Mouse (Mus musculus): Measurements from ENCODE around the gene Hs6st2. TPM values are rescaled to one million over a fixed set of nuclear protein-coding genes. Genes with fewer than 3 reads are reported as not detected.

The Hs6st2 gene
- total RNA-seq, 1 experiment: 18.5 TPM

DNA sequence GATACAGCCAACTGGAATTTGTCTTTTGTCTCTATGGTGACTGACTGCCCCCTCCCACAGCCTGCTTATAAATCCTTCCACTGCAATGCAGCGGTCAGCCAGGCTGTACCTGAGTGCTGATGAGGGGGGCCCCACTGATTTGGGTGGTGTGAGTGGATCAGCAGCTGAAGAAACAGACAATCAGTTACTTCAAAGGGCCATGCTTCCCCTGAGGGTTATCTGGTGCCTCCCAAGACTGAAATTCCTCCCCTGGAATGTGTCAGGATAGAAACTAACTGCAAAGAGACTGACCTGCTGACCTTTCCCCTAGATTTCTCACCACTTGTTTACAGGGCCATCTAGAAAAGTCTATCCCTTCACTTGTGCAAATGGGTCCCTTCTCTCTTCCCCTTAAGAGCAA, 166.8 kb downstream of the Hs6st2 start:
- H3K9me3 ChIP-seq (ENCODE audit: control insufficient read depth, insufficient read depth, low read depth, low read length): no peaks in the 10 kb centered on the region
- in situ Hi-C loops (cut with MboI; ENCODE audit: low sequenced_read_pairs in 2 of 2, unreplicated experiment in 2 of 2): no loop called here
- no peak overlapping the region for H3K27ac ChIP-seq (ENCODE audit: insufficient read depth, low read depth, low read length, poor library complexity, severe bottlenecking)
- H3K4me3 ChIP-seq (ENCODE audit: insufficient read depth in 1 of 2, low read depth in 1 of 2, low read length in 2 of 2, poor library complexity in 1 of 2, severe bottlenecking in 1 of 2): no peak overlapping the region
- no peaks in the 10 kb centered on the region for H3K4me1 ChIP-seq (ENCODE audit: control insufficient read depth in 2 of 2, insufficient read depth in 2 of 2, low read length in 2 of 2, poor library complexity in 1 of 2)
- H3K9ac ChIP-seq (ENCODE audit: insufficient read depth, low read depth, low read length, poor library complexity, severe bottlenecking): no peak overlapping the region
- TF ChIP-seq MAFK (IDR thresholded peaks at IDR 0.05; ENCODE audit: insufficient read depth, low read depth, low read length) (no peak), HCFC1 (IDR thresholded peaks at IDR 0.05; ENCODE audit: borderline replicate concordance, insufficient read depth, low read length) (no peak), CHD2 (IDR thresholded peaks at IDR 0.05; ENCODE audit: low read depth, low read length) (no peak), ZC3H11A (IDR thresholded peaks at IDR 0.05; ENCODE audit: borderline replicate concordance, low read depth, low read length) (no peak), ZNF384 (IDR thresholded peaks at IDR 0.05; ENCODE audit: low read depth, low read length) (no peak)
- no peaks in the 10 kb centered on the region for H3K36me3 ChIP-seq (ENCODE audit: control insufficient read depth, insufficient read depth, low read length, poor library complexity, severe bottlenecking)
- DNase-seq (ENCODE audit: low read depth, low spot score): no peak

DNA sequence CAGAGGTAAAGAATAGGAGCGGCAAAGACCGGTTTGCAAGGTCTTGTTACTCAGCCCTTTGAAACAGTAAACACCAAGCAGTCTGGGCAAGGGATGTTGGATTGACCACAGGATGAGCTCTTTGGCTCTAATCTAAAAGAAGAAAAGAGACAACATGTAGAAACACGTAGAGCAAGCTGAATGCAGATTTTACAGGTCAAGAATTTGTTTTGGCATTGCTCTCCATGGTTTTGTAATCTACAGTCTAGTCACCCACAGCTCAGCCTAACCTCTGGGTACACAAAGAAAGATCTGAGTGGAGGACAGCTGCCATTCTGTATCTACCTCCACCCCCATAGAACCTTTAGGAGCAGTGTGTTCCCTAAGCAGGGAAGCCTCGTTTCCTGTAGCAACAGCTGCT, 175.1 kb downstream of the Hs6st2 start:
- TF ChIP-seq ZC3H11A (IDR thresholded peaks at IDR 0.05; ENCODE audit: borderline replicate concordance, low read depth, low read length) (no peak), CHD2 (IDR thresholded peaks at IDR 0.05; ENCODE audit: low read depth, low read length) (no peak), HCFC1 (IDR thresholded peaks at IDR 0.05; ENCODE audit: borderline replicate concordance, insufficient read depth, low read length) (no peak), ZNF384 (IDR thresholded peaks at IDR 0.05; ENCODE audit: low read depth, low read length) (no peak), MAFK (IDR thresholded peaks at IDR 0.05; ENCODE audit: insufficient read depth, low read depth, low read length) (no peak)
- Histone ChIP-seq H3K36me3 (ENCODE audit: control insufficient read depth, insufficient read depth, low read length, poor library complexity, severe bottlenecking) (no peaks in the 10 kb centered on the region), H3K4me1 (ENCODE audit: control insufficient read depth in 2 of 2, insufficient read depth in 2 of 2, low read length in 2 of 2, poor library complexity in 1 of 2) (no peaks in the 10 kb centered on the region), H3K27ac (ENCODE audit: insufficient read depth, low read depth, low read length, poor library complexity, severe bottlenecking) (no peak overlapping the region), H3K4me3 (ENCODE audit: insufficient read depth in 1 of 2, low read depth in 1 of 2, low read length in 2 of 2, poor library complexity in 1 of 2, severe bottlenecking in 1 of 2) (no peak overlapping the region), H3K9ac (ENCODE audit: insufficient read depth, low read depth, low read length, poor library complexity, severe bottlenecking) (no peak overlapping the region), H3K9me3 (ENCODE audit: control insufficient read depth, insufficient read depth, low read depth, low read length) (no peaks in the 10 kb centered on the region)
- no peak for DNase-seq (ENCODE audit: low read depth, low spot score)
- in situ Hi-C loops (cut with MboI; ENCODE audit: low sequenced_read_pairs in 2 of 2, unreplicated experiment in 2 of 2): no loop called here

- no peak for DNase-seq (ENCODE audit: low read depth, low spot score)
- H3K9me3 ChIP-seq (ENCODE audit: control insufficient read depth, insufficient read depth, low read depth, low read length): no peaks in the 10 kb centered on the region
- no peaks in the 10 kb centered on the region for H3K4me1 ChIP-seq (ENCODE audit: control insufficient read depth in 2 of 2, insufficient read depth in 2 of 2, low read length in 2 of 2, poor library complexity in 1 of 2)
- H3K27ac ChIP-seq (ENCODE audit: insufficient read depth, low read depth, low read length, poor library complexity, severe bottlenecking): no peak overlapping the region
- H3K9ac ChIP-seq (ENCODE audit: insufficient read depth, low read depth, low read length, poor library complexity, severe bottlenecking): no peak overlapping the region
- no peaks in the 10 kb centered on the region for H3K36me3 ChIP-seq (ENCODE audit: control insufficient read depth, insufficient read depth, low read length, poor library complexity, severe bottlenecking)
- in situ Hi-C loops (cut with MboI; ENCODE audit: low sequenced_read_pairs in 2 of 2, unreplicated experiment in 2 of 2): no loop called here
- no peak overlapping the region for H3K4me3 ChIP-seq (ENCODE audit: insufficient read depth in 1 of 2, low read depth in 1 of 2, low read length in 2 of 2, poor library complexity in 1 of 2, severe bottlenecking in 1 of 2)
- TF ChIP-seq ZNF384 (IDR thresholded peaks at IDR 0.05; ENCODE audit: low read depth, low read length): no peak
These were observed 176.0 kb downstream of the Hs6st2 start for GRCm38 (mm10) chrX:51505691-51506090.

- DNase-seq (ENCODE audit: low read depth, low spot score): no peak
- H3K9me3 ChIP-seq (ENCODE audit: control insufficient read depth, insufficient read depth, low read depth, low read length): no peaks in the 10 kb centered on the region
- H3K4me1 ChIP-seq (ENCODE audit: control insufficient read depth in 2 of 2, insufficient read depth in 2 of 2, low read length in 2 of 2, poor library complexity in 1 of 2): no peaks in the 10 kb centered on the region
- in situ Hi-C loops (cut with MboI; ENCODE audit: low sequenced_read_pairs in 2 of 2, unreplicated experiment in 2 of 2): no loop called here
- H3K4me3 ChIP-seq (ENCODE audit: insufficient read depth in 1 of 2, low read depth in 1 of 2, low read length in 2 of 2, poor library complexity in 1 of 2, severe bottlenecking in 1 of 2): no peak overlapping the region
- H3K9ac ChIP-seq (ENCODE audit: insufficient read depth, low read depth, low read length, poor library complexity, severe bottlenecking): no peak overlapping the region
- H3K36me3 ChIP-seq (ENCODE audit: control insufficient read depth, insufficient read depth, low read length, poor library complexity, severe bottlenecking): no peaks in the 10 kb centered on the region
- no peak for TF ChIP-seq ZNF384 (IDR thresholded peaks at IDR 0.05; ENCODE audit: low read depth, low read length)
- no peak for TF ChIP-seq CHD2 (IDR thresholded peaks at IDR 0.05; ENCODE audit: low read depth, low read length)
- no peak for TF ChIP-seq HCFC1 (IDR thresholded peaks at IDR 0.05; ENCODE audit: borderline replicate concordance, insufficient read depth, low read length)
- TF ChIP-seq ZC3H11A (IDR thresholded peaks at IDR 0.05; ENCODE audit: borderline replicate concordance, low read depth, low read length): no peak
- TF ChIP-seq MAFK (IDR thresholded peaks at IDR 0.05; ENCODE audit: insufficient read depth, low read depth, low read length): no peak
- H3K27ac ChIP-seq (ENCODE audit: insufficient read depth, low read depth, low read length, poor library complexity, severe bottlenecking): no peak overlapping the region
These were observed 177.7 kb downstream of the Hs6st2 start for GRCm38 (mm10) chrX:51503781-51504471.

DNA sequence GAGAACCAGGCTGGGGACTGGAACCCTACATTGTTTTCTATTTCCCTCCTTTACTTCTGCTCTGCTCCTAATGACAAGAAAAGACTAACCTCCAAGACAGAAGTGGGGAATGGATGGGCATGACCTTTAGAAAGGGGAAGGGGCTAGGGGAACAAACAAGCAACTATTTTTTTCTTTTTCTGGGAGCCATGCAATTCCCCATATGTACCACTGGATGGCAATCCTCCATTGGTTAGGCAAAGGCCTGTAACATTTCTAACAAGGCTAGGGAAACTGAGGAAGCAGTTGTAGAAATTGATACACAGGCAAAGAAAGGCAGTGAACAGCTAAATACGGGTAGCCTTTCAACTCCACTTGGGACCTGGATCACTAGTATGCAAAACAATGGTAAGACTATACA, 183.8 kb downstream of the Hs6st2 start:
- Histone ChIP-seq H3K4me3 (ENCODE audit: insufficient read depth in 1 of 2, low read depth in 1 of 2, low read length in 2 of 2, poor library complexity in 1 of 2, severe bottlenecking in 1 of 2) (no peak overlapping the region), H3K4me1 (ENCODE audit: control insufficient read depth in 2 of 2, insufficient read depth in 2 of 2, low read length in 2 of 2, poor library complexity in 1 of 2) (no peaks in the 10 kb centered on the region), H3K27ac (ENCODE audit: insufficient read depth, low read depth, low read length, poor library complexity, severe bottlenecking) (no peak overlapping the region), H3K9ac (ENCODE audit: insufficient read depth, low read depth, low read length, poor library complexity, severe bottlenecking) (no peak overlapping the region), H3K9me3 (ENCODE audit: control insufficient read depth, insufficient read depth, low read depth, low read length) (no peaks in the 10 kb centered on the region), H3K36me3 (ENCODE audit: control insufficient read depth, insufficient read depth, low read length, poor library complexity, severe bottlenecking) (no peaks in the 10 kb centered on the region)
- DNase-seq (ENCODE audit: low read depth, low spot score): no peak
- TF ChIP-seq ZNF384 (IDR thresholded peaks at IDR 0.05; ENCODE audit: low read depth, low read length): 0 out of 2 replicates have a peak, but pooled peaks have one; percentile 54
- no peak for TF ChIP-seq MAFK (IDR thresholded peaks at IDR 0.05; ENCODE audit: insufficient read depth, low read depth, low read length)
- TF ChIP-seq HCFC1 (IDR thresholded peaks at IDR 0.05; ENCODE audit: borderline replicate concordance, insufficient read depth, low read length): no peak
- TF ChIP-seq CHD2 (IDR thresholded peaks at IDR 0.05; ENCODE audit: low read depth, low read length): no peak
- in situ Hi-C loops (cut with MboI; ENCODE audit: low sequenced_read_pairs in 2 of 2, unreplicated experiment in 2 of 2): no loop called here

Measured in ES-E14 (cell line).